Mouse (Mus musculus): ENCODE data around the gene Gm37240.

GRCm38 (mm10) chr3:85012889-85013288 lies 874.4 kb downstream of the Gm37240 start:
- TF ChIP-seq CTCF (IDR thresholded peaks at IDR 0.05; ENCODE audit: borderline replicate concordance, insufficient read depth, low read length) (no peak), POLR2A (IDR thresholded peaks at IDR 0.05; ENCODE audit: low read depth, low read length) (no peak)
